Mouse (Mus musculus) testis, adult 2 months (tissue): ENCODE data around the gene Ngef.

Experiments
- CTCF ChIP-seq: fragments of 200-500 bp; IDR thresholded peaks from 2 replicates; pipeline ENCODE4 v1.5.1; 2012; ENCODE audit warnings: low read depth, mild to moderate bottlenecking, inconsistent platforms, low read length, moderate library complexity; ENCODE audit not compliant: control insufficient read depth, insufficient read depth, insufficient replicate concordance
- POLR2A ChIP-seq: fragments of 200-500 bp; IDR thresholded peaks from 2 replicates; pipeline ENCODE4 v1.6.1; 2012; ENCODE audit warnings: low read depth, mild to moderate bottlenecking, inconsistent platforms, low read length, moderate library complexity; ENCODE audit not compliant: control insufficient read depth

GRCm38 (mm10) chr1:87573261-87573660 lies 409 bp downstream of the Ngef start:
- TF ChIP-seq CTCF: no peak
- TF ChIP-seq POLR2A: no peak
